Mouse (Mus musculus) bone marrow macrophage, adult 2 months (primary cell): ENCODE results near the gene Ezh1.

Source experiments
- CTCF ChIP-seq: IDR thresholded peaks from 2 replicates; pipeline ENCODE4 v1.5.1; 2012; ENCODE audit warnings: low read depth, mild to moderate bottlenecking, low read length, moderate library complexity
- POLR2A ChIP-seq: IDR thresholded peaks from 2 replicates; pipeline ENCODE4 v1.6.1; 2012; ENCODE audit warnings: mild to moderate bottlenecking, low read depth, low read length, borderline replicate concordance

DNA sequence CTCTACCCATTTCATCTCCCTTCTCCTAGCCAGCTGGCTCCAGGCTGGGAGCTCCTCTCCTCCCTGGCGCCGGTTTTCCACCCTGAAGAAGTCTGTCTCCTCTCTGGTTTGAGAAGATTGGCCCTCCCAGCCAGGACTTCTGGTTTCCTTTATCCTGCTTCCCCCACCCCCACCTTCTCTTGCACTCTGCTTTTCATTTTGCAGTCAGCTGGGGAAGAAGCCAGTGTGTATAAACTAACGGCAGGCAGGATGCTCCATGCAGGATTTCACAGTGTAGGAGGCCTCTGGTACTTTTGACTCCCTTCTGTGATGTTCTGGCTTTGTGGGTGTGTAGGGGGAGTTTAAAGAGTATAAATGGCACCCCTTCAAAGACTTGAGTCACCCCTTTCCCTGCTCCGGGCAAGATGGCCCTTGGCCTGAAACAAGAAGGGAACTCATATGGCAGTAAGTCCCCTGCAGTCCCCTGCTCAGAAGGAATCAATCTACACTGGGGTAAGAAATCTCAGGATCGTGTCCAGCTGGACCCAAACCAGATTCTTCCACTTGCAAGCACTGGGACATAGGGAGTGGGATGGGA is 11.9 kb upstream of the Ezh1 start:
- TF ChIP-seq POLR2A (no peak), CTCF (no peak)
